Mouse (Mus musculus) embryonic facial prominence, embryonic 15.5 days (tissue): ENCODE results near the gene Crebl2. TPM values are rescaled to one million over a fixed set of nuclear protein-coding genes. Genes with fewer than 3 reads are reported as not detected.

Experiments
- ATAC-seq: fragments of 200-750 bp; cut with Nextera tagmentation; 2 replicates; pipeline ENCODE4 v1.8.0; 2017; ENCODE audit warnings: low read depth, moderate TSS enrichment; ENCODE audit not compliant: insufficient number of reproducible peaks, low FRiP score, low TSS enrichment
- H3K27ac ChIP-seq: fragments of 300-500 bp; sonication (generic); replicated peaks from 2 replicates; pipeline ENCODE4 v1.5.1; 2015; ENCODE audit warnings: mild to moderate bottlenecking, inconsistent platforms
- H3K27me3 ChIP-seq: fragments of 300-500 bp; sonication (generic); 2 replicates; pipeline ENCODE4 v1.6.1; 2015; ENCODE audit warnings: inconsistent platforms
- H3K36me3 ChIP-seq: fragments of 300-500 bp; sonication (generic); 2 replicates; pipeline ENCODE4 v1.6.1; 2015; ENCODE audit warnings: mild to moderate bottlenecking, inconsistent platforms
- H3K4me1 ChIP-seq: fragments of 300-500 bp; sonication (generic); 2 replicates; pipeline ENCODE4 v1.6.1; 2015; ENCODE audit warnings: inconsistent platforms
- H3K4me2 ChIP-seq: fragments of 300-500 bp; sonication (generic); replicated peaks from 2 replicates; pipeline ENCODE4 v1.6.1; 2015; ENCODE audit warnings: mild to moderate bottlenecking, inconsistent platforms
- H3K4me3 ChIP-seq: fragments of 300-500 bp; sonication (generic); replicated peaks from 2 replicates; pipeline ENCODE4 v1.5.1; 2015; ENCODE audit warnings: mild to moderate bottlenecking, inconsistent platforms
- H3K9ac ChIP-seq: fragments of 300-500 bp; sonication (generic); 2 replicates; pipeline ENCODE4 v1.6.1; 2015; ENCODE audit warnings: inconsistent platforms
- H3K9me3 ChIP-seq: fragments of 300-500 bp; sonication (generic); replicated peaks from 2 replicates; pipeline ENCODE4 v1.6.1; 2016; ENCODE audit warnings: inconsistent platforms
- WGBS: fragments of 180-500 bp; shearing (Covaris S2); methylation state at CpG from one replicate; pipeline ENCODE4 v1.1.7; 2015; 5-methylcytosine and 5-hydroxymethylcytosine counted together
- polyA plus RNA-seq: library from polyadenylated mRNA; unstranded; fragments of >200 nt; fragmentation: Nextera tagmentation; extraction: Ambion mirVana; gene quantifications from 2 replicates; pipeline ENCODE4 v1.2.1, GENCODE M21; 2015

The Crebl2 gene
- polyA plus RNA-seq, 1 experiment from 2014 or later, result 3.4 TPM

- WGBS, result 89% methylated on average over 6 of the region's 6 CpGs
- ATAC-seq, result no peak
- no peak overlapping the region for H3K4me3 ChIP-seq
Observed at GRCm38 (mm10) chr6:134859021-134859420, 29.1 kb downstream of the Crebl2 start.

DNA sequence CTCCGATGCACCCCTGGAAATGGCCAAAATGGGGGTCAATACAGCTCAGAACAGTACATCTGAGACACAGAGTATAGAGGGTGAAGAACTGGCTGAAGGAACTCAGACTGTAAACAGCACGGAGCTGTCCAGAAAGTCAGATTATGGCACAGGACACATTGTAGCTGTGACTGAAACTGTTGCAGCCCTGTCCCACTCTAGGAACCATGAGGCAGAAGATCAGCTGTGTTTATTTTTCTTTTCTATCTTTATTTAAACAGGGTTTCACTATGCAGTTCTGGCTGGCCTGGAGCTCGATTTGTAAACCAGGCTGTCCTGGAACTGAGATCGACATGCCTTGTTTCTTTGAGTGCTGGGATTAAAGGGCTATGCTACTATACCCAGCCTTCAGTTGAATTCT, 30.3 kb downstream of the Crebl2 start:
- H3K4me2 ChIP-seq, result no peak overlapping the region

More at GRCm38 (mm10) chr6:134859021-134859420, 29.1 kb downstream of the Crebl2 start:
- H3K9me3 ChIP-seq, result no peaks in the 10 kb centered on the region
- no peak overlapping the region for H3K9ac ChIP-seq
- H3K4me1 ChIP-seq, result peaks cover 12% of the 10 kb centered on the region
- H3K4me2 ChIP-seq, result no peak overlapping the region
- H3K27ac ChIP-seq, result no peak overlapping the region
- peaks cover 8% of the 10 kb centered on the region; the same call in 1 of the 2 replicates for H3K36me3 ChIP-seq
- H3K27me3 ChIP-seq, result no peaks in the 10 kb centered on the region

GRCm38 (mm10) chr6:134861386-134861785, 31.4 kb downstream of the Crebl2 start:
- Histone ChIP-seq H3K9me3 (no peaks in the 10 kb centered on the region), H3K9ac (no peak overlapping the region), H3K27ac (no peak overlapping the region), H3K4me3 (no peak overlapping the region), H3K36me3 (peaks cover 8% of the 10 kb centered on the region; the same call in 1 of the 2 replicates), H3K27me3 (no peaks in the 10 kb centered on the region), H3K4me1 (peaks cover 12% of the 10 kb centered on the region), H3K4me2 (no peak overlapping the region)
- 83% methylated on average over 12 of the region's 12 CpGs for WGBS
- no peak for ATAC-seq

More for the DNA sequence above, 30.3 kb downstream of the Crebl2 start:
- peaks cover 8% of the 10 kb centered on the region; the same call in 1 of the 2 replicates for H3K36me3 ChIP-seq
- H3K4me1 ChIP-seq, result peaks cover 12% of the 10 kb centered on the region
- WGBS, result 81% methylated on average over 4 of the region's 4 CpGs
- no peaks in the 10 kb centered on the region for H3K9me3 ChIP-seq
- H3K27ac ChIP-seq, result no peak overlapping the region
- H3K9ac ChIP-seq, result no peak overlapping the region
- no peak overlapping the region for H3K4me3 ChIP-seq
- H3K27me3 ChIP-seq, result no peaks in the 10 kb centered on the region
- ATAC-seq, result no peak

DNA sequence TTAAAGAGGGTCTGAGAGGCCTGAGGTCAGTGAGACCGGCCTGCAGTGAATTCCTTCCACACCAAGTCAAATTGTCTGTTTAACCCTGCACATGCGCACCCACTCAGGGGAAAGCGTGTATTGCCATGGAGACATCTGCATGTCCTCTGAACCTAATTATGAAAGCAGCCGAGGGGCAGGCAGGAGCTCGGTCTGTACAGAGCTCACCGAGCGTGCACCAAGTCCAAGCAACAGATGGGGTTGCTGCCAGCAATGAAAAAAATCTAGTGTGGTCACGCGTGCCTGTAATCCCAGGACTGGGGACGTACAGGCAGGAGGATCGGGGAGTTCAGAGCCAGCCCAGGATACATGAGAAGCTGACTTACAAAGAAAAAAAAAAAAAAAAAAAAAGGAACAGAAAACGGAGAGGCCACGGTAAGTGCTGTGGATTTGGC, 32.7 kb downstream of the Crebl2 start:
- no peaks in the 10 kb centered on the region for H3K9me3 ChIP-seq
- peak overlapping the region; percentile 57 for H3K4me2 ChIP-seq
- H3K9ac ChIP-seq, result no peak overlapping the region
- H3K4me1 ChIP-seq, result peaks cover 12% of the 10 kb centered on the region
- ATAC-seq, result peak; percentile 73
- peak overlapping the region; percentile 73 for H3K27ac ChIP-seq
- no peaks in the 10 kb centered on the region for H3K36me3 ChIP-seq
- H3K4me3 ChIP-seq, result peak overlapping the region; percentile 35
- WGBS, result 7% methylated on average over 13 of the region's 13 CpGs
- H3K27me3 ChIP-seq, result no peaks in the 10 kb centered on the region

- H3K9ac ChIP-seq, result no peak overlapping the region
- H3K36me3 ChIP-seq, result no peaks in the 10 kb centered on the region
- no peaks in the 10 kb centered on the region for H3K27me3 ChIP-seq
- ATAC-seq, result peak; percentile 85
- H3K27ac ChIP-seq, result peak overlapping the region; percentile 73
- H3K4me3 ChIP-seq, result peak overlapping the region; percentile 35
- no peaks in the 10 kb centered on the region for H3K9me3 ChIP-seq
- under 1% methylated on average over 19 of the region's 19 CpGs for WGBS
- peaks cover 12% of the 10 kb centered on the region for H3K4me1 ChIP-seq
- peak overlapping the region; percentile 57 for H3K4me2 ChIP-seq
Observed at GRCm38 (mm10) chr6:134863146-134863545, 33.2 kb downstream of the Crebl2 start.

GRCm38 (mm10) chr6:134866113-134866512, 36.2 kb downstream of the Crebl2 start:
- 90% methylated on average over 7 of the region's 7 CpGs for WGBS
- H3K27me3 ChIP-seq, result no peaks in the 10 kb centered on the region
- H3K36me3 ChIP-seq, result peaks cover 13% of the 10 kb centered on the region
- H3K4me2 ChIP-seq, result no peak overlapping the region
- no peak overlapping the region for H3K4me3 ChIP-seq
- no peaks in the 10 kb centered on the region for H3K9me3 ChIP-seq
- H3K4me1 ChIP-seq, result peaks cover 12% of the 10 kb centered on the region
- no peak overlapping the region for H3K9ac ChIP-seq
- H3K27ac ChIP-seq, result no peak overlapping the region
- no peak for ATAC-seq

GRCm38 (mm10) chr6:134867325-134867724, 37.4 kb downstream of the Crebl2 start:
- Histone ChIP-seq H3K4me2 (no peak overlapping the region), H3K27me3 (no peaks in the 10 kb centered on the region), H3K4me1 (peaks cover 10% of the 10 kb centered on the region), H3K9ac (no peak overlapping the region), H3K27ac (no peak overlapping the region), H3K36me3 (peaks cover 13% of the 10 kb centered on the region), H3K9me3 (no peaks in the 10 kb centered on the region), H3K4me3 (no peak overlapping the region)
- WGBS, result 89% methylated on average over 3 of the region's 3 CpGs
- ATAC-seq, result no peak

DNA sequence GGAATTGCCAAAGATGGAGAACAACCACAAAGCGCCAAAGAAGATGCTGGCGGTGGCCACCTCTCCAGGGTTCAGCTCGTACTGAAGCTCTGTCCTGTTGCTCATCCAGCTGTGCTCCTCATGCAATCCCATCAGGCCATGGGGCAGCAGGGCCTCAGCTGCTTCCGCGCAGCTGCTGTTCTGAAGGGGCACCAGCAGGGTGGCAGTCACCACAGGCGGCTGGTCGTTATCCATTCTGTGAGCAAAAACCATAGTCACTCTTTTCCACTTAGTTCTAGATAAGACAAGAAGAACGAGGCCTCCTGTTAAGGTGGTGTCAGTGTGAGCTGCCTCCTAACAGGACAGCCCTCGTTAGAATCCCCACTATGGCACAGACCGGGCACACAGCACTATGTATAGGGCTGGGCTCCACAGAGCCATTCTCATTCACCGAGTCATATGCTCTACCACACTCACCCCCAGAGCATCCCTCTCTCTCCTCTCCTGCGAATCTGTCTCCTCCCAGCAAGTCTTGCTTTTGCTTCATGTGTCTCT, 40.3 kb downstream of the Crebl2 start:
- 91% methylated on average over 12 of the region's 12 CpGs for WGBS
- H3K27me3 ChIP-seq, result no peaks in the 10 kb centered on the region

GRCm38 (mm10) chr6:134870887-134871286, 40.9 kb downstream of the Crebl2 start:
- Histone ChIP-seq H3K36me3 (peaks cover 13% of the 10 kb centered on the region), H3K4me1 (no peaks in the 10 kb centered on the region), H3K4me3 (no peak overlapping the region), H3K27me3 (no peaks in the 10 kb centered on the region), H3K4me2 (no peak overlapping the region), H3K9me3 (no peaks in the 10 kb centered on the region), H3K9ac (no peak overlapping the region), H3K27ac (no peak overlapping the region)
- no peak for ATAC-seq
- WGBS, result 89% methylated on average over 4 of the region's 4 CpGs

More for the DNA sequence above, 40.3 kb downstream of the Crebl2 start:
- no peaks in the 10 kb centered on the region for H3K9me3 ChIP-seq
- ATAC-seq, result no peak
- H3K36me3 ChIP-seq, result peaks cover 13% of the 10 kb centered on the region
- H3K4me3 ChIP-seq, result no peak overlapping the region
- H3K4me2 ChIP-seq, result no peak overlapping the region
- no peak overlapping the region for H3K27ac ChIP-seq
- no peak overlapping the region for H3K9ac ChIP-seq
- no peaks in the 10 kb centered on the region for H3K4me1 ChIP-seq

DNA sequence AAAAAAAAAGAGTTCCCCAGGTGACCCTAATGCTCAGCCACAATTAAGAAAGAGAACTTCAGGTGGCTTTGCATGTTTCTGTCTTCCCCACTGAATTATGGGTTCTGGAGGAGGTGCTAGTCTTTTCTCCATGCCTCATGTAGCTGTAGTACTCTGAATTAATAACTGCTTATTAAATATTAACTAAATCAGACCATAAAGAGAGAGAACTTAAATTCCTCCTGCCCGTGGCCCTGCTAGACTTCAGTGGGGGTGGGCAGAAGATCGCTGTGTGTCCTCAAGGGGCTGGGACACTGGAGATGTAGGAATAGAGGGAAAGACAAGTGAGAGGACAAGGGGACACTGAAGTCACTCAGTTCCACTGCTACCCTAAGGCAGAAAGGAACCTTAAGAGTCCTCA, 42.3 kb downstream of the Crebl2 start:
- no peak for ATAC-seq
- no peaks in the 10 kb centered on the region for H3K4me1 ChIP-seq
- H3K4me2 ChIP-seq, result no peak overlapping the region
- 88% methylated on average over 2 of the region's 2 CpGs for WGBS
- no peak overlapping the region for H3K4me3 ChIP-seq
- no peak overlapping the region for H3K9ac ChIP-seq
- H3K27me3 ChIP-seq, result no peaks in the 10 kb centered on the region
- no peaks in the 10 kb centered on the region for H3K9me3 ChIP-seq
- H3K36me3 ChIP-seq, result peaks cover 13% of the 10 kb centered on the region
- H3K27ac ChIP-seq, result no peak overlapping the region

GRCm38 (mm10) chr6:134873018-134873417, 43.1 kb downstream of the Crebl2 start:
- Histone ChIP-seq H3K4me1 (no peaks in the 10 kb centered on the region), H3K4me2 (no peak overlapping the region), H3K27me3 (no peaks in the 10 kb centered on the region), H3K36me3 (peaks cover 13% of the 10 kb centered on the region), H3K4me3 (no peak overlapping the region), H3K9ac (no peak overlapping the region), H3K27ac (no peak overlapping the region), H3K9me3 (no peaks in the 10 kb centered on the region)
- ATAC-seq, result no peak
- WGBS, result 84% methylated on average over 2 of the region's 2 CpGs

GRCm38 (mm10) chr6:134876795-134877194, 46.8 kb downstream of the Crebl2 start:
- peaks cover 7% of the 10 kb centered on the region; the same call in 1 of the 2 replicates for H3K4me1 ChIP-seq
- no peaks in the 10 kb centered on the region for H3K9me3 ChIP-seq
- H3K9ac ChIP-seq, result no peak overlapping the region
- 74% methylated on average over 6 of the region's 6 CpGs for WGBS
- H3K27me3 ChIP-seq, result no peaks in the 10 kb centered on the region
- no peak overlapping the region for H3K27ac ChIP-seq
- no peaks in the 10 kb centered on the region for H3K36me3 ChIP-seq
- no peak overlapping the region for H3K4me2 ChIP-seq
- no peak overlapping the region for H3K4me3 ChIP-seq
- no peak for ATAC-seq
